Mouse (Mus musculus) midbrain, embryonic 11.5 days (tissue): ENCODE measurements at regions not wholly inside any gene's neighbourhood (a gene's known extent, or its start where the extent isn't known, plus 50 kb on each side); places are given as distances from the start of the nearest gene placed in this dataset.

Experiments used
- ATAC-seq: fragments of 200-750 bp; cut with Nextera tagmentation; 2 replicates; pipeline ENCODE4 v1.8.0; 2017; ENCODE audit warnings: moderate TSS enrichment, moderate library complexity; ENCODE audit not compliant: low FRiP score
- DNase-seq: peaks from one replicate; pipeline ENCODE4 v3.0.0; 2015; ENCODE audit warnings: low spot score; ENCODE audit errors: missing footprints
- H3K27ac ChIP-seq: fragments of 300-500 bp; sonication (generic); 2 replicates; pipeline ENCODE4 v1.5.1; 2014; ENCODE audit warnings: low read depth, low read length
- H3K27me3 ChIP-seq: fragments of 300-500 bp; sonication (generic); 2 replicates; pipeline ENCODE4 v1.6.1; 2014; ENCODE audit warnings: mild to moderate bottlenecking, low read length, moderate library complexity, mixed read lengths; ENCODE audit not compliant: control insufficient read depth, insufficient read depth
- H3K36me3 ChIP-seq: fragments of 300-500 bp; sonication (generic); 2 replicates; pipeline ENCODE4 v1.6.1; 2014; ENCODE audit warnings: mild to moderate bottlenecking, low read length, moderate library complexity, mixed read lengths; ENCODE audit not compliant: control insufficient read depth, insufficient read depth
- H3K4me1 ChIP-seq: fragments of 300-500 bp; sonication (generic); 2 replicates; pipeline ENCODE4 v1.6.1; 2014; ENCODE audit warnings: low read length; ENCODE audit not compliant: control insufficient read depth, insufficient read depth
- H3K4me2 ChIP-seq: fragments of 300-500 bp; sonication (generic); 2 replicates; pipeline ENCODE4 v1.6.1; 2014; ENCODE audit warnings: mild to moderate bottlenecking, moderate library complexity
- H3K4me3 ChIP-seq: fragments of 300-500 bp; sonication (generic); 2 replicates; pipeline ENCODE4 v1.5.1; 2014; ENCODE audit warnings: low read depth, low read length
- H3K9ac ChIP-seq: fragments of 300-500 bp; sonication (generic); 2 replicates; pipeline ENCODE4 v1.6.1; 2014; ENCODE audit warnings: low read length
- H3K9me3 ChIP-seq: fragments of 300-500 bp; sonication (generic); 2 replicates; pipeline ENCODE4 v1.6.1; 2016; ENCODE audit warnings: low read length; ENCODE audit not compliant: control insufficient read depth
- WGBS: fragments of 180-500 bp; shearing (Covaris S2); extraction: QIAGEN DNeasy Blood & Tissue Kit; methylation state at CpG from one replicate; pipeline ENCODE4 v1.1.7; 2014; 5-methylcytosine and 5-hydroxymethylcytosine counted together

- H3K9ac ChIP-seq: no peak overlapping the region
- no peak overlapping the region for H3K4me2 ChIP-seq
- no peaks in the 10 kb centered on the region for H3K27me3 ChIP-seq
- DNase-seq: no peak
- 72% methylated on average over 4 of the region's 4 CpGs for WGBS
- H3K36me3 ChIP-seq: no peaks in the 10 kb centered on the region
- H3K4me1 ChIP-seq: no peaks in the 10 kb centered on the region
- ATAC-seq: no peak
- H3K27ac ChIP-seq: no peak overlapping the region
- no peaks in the 10 kb centered on the region for H3K9me3 ChIP-seq
- H3K4me3 ChIP-seq: no peak overlapping the region
Observed at GRCm38 (mm10) chr8:115830012-115830662, 122.5 kb upstream of the Maf start.

DNA sequence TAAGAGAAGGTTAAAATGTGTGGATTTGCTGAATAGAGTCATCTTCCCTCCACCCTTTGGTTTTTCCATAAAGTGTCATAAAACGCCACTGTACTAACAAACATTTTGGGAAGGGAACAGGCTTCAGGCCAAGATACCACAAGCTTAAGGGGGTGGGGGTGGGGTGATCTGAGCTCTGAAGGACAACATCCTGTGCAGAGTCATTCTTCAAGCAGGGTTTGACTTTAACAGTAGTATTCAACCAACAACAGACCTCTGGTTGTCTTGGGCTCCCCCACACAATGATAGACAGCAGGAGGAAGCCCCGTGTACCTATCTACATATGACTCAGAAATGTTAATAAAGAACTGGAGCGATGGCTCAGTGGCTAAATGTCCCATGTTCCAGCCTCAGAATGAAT is 118.9 kb upstream of the Maf start:
- Histone ChIP-seq H3K4me1 (no peaks in the 10 kb centered on the region), H3K4me2 (no peak overlapping the region), H3K27ac (no peak overlapping the region), H3K4me3 (no peak overlapping the region), H3K9me3 (no peaks in the 10 kb centered on the region), H3K9ac (no peak overlapping the region), H3K27me3 (no peaks in the 10 kb centered on the region), H3K36me3 (no peaks in the 10 kb centered on the region)
- DNase-seq (no peak), ATAC-seq (no peak)
- WGBS: 83% methylated on average over 3 of the region's 3 CpGs

- Histone ChIP-seq H3K9me3 (no peaks in the 10 kb centered on the region), H3K4me1 (no peaks in the 10 kb centered on the region)
- WGBS: 84% methylated on average over 5 of the region's 5 CpGs
Observed at GRCm38 (mm10) chr8:115825899-115826502, 118.4 kb upstream of the Maf start.

GRCm38 (mm10) chr8:115824478-115824785 is 116.8 kb upstream of the Maf start:
- WGBS: 85% methylated on average over 6 of the region's 6 CpGs
- Histone ChIP-seq H3K27me3 (no peaks in the 10 kb centered on the region), H3K4me3 (no peak overlapping the region), H3K9me3 (no peaks in the 10 kb centered on the region), H3K27ac (no peak overlapping the region), H3K4me2 (no peak overlapping the region), H3K9ac (no peak overlapping the region), H3K4me1 (no peaks in the 10 kb centered on the region), H3K36me3 (no peaks in the 10 kb centered on the region)
- DNase-seq (no peak), ATAC-seq (no peak)

More at GRCm38 (mm10) chr8:115825899-115826502, 118.4 kb upstream of the Maf start:
- Histone ChIP-seq H3K27ac (no peak overlapping the region), H3K27me3 (no peaks in the 10 kb centered on the region), H3K4me3 (no peak overlapping the region), H3K9ac (no peak overlapping the region), H3K4me2 (no peak overlapping the region), H3K36me3 (no peaks in the 10 kb centered on the region)
- DNase-seq (no peak), ATAC-seq (no peak)

DNA sequence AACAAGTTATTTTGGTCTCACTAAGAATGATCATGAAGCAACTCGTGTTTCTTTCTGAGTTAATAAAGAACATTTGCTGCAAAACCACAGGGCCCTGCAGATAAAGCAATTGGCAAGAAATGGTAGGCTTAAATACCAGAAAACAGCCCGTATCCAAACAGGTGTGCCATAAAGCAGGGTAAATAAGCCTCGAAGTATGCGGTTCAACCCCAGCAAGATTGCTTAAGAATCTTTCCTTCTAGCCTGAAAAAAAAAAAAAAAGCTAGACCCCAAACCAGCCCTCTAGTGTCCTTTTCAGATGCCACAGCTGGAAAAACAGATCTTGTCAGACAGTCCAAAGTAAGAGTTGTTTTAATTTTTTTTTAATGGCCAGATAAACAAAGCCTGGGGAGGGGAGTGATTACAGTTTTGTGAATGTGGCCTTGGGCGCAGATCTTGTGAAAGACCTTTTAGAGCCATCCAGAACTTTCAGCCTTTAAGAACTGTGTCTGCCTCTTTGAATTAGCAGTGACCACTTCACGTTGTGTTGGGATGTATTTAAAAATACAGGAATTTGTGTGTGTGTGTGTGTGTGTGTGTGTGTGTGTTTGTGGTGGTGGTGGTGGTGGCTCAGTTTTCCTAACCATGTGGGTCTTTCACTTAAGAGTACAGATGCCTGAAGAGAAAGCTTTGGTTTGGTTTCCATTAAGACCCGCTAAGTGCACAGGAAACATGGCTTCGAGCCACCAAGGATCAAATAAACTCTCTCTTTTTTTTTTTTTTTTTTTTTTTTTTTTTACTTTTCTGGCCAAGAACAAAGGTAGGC is 116.3 kb upstream of the Maf start:
- H3K4me2 ChIP-seq: no peak overlapping the region
- no peak for ATAC-seq
- H3K27me3 ChIP-seq: no peaks in the 10 kb centered on the region
- H3K36me3 ChIP-seq: no peaks in the 10 kb centered on the region
- no peak overlapping the region for H3K27ac ChIP-seq
- WGBS: 79% methylated on average over 8 of the region's 8 CpGs
- no peaks in the 10 kb centered on the region for H3K4me1 ChIP-seq
- no peaks in the 10 kb centered on the region for H3K9me3 ChIP-seq
- H3K4me3 ChIP-seq: no peak overlapping the region
- DNase-seq: no peak
- no peak overlapping the region for H3K9ac ChIP-seq

DNA sequence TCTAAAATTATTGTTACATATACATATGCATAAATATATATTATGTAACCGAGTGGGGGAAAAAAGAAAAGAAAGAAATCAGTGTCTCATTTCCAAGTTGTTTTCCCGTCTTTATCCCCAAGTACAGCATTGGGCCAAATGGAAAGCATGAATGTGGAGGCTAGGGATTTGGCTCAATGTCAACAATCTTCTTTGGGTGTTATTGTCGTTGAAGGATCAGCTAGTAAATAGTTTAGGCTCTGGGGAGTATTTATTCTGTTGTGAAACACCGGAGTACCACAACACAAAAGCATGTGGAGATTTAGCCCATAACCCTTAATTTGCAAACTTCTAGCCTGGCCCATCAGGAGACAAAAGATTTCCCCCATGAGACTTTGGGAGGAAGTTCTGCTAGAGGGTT is 105.8 kb upstream of the Maf start:
- no peaks in the 10 kb centered on the region for H3K36me3 ChIP-seq
- no peak overlapping the region for H3K4me2 ChIP-seq
- no peak overlapping the region for H3K27ac ChIP-seq
- no peaks in the 10 kb centered on the region for H3K9me3 ChIP-seq
- H3K4me3 ChIP-seq: no peak overlapping the region
- no peaks in the 10 kb centered on the region for H3K27me3 ChIP-seq
- DNase-seq (no peak), ATAC-seq (no peak)
- WGBS: 72% methylated on average over 4 of the region's 4 CpGs
- no peaks in the 10 kb centered on the region for H3K4me1 ChIP-seq
- H3K9ac ChIP-seq: no peak overlapping the region

GRCm38 (mm10) chr8:115806579-115806978 is 99.0 kb upstream of the Maf start:
- Histone ChIP-seq H3K27me3 (no peaks in the 10 kb centered on the region), H3K4me1 (no peaks in the 10 kb centered on the region), H3K4me3 (no peak overlapping the region), H3K9me3 (no peaks in the 10 kb centered on the region), H3K36me3 (no peaks in the 10 kb centered on the region), H3K27ac (no peak overlapping the region), H3K9ac (no peak overlapping the region), H3K4me2 (no peak overlapping the region)
- 59% methylated on average over 9 of the region's 9 CpGs for WGBS
- peak; percentile 76 for DNase-seq
- no peak for ATAC-seq

- Histone ChIP-seq H3K9me3 (no peaks in the 10 kb centered on the region), H3K27ac (no peak overlapping the region), H3K27me3 (no peaks in the 10 kb centered on the region), H3K4me3 (no peak overlapping the region), H3K4me2 (no peak overlapping the region), H3K9ac (no peak overlapping the region), H3K4me1 (no peaks in the 10 kb centered on the region), H3K36me3 (no peaks in the 10 kb centered on the region)
- DNase-seq (peak; percentile 19), ATAC-seq (no peak)
- WGBS: 74% methylated on average over 6 of the region's 6 CpGs
Observed at GRCm38 (mm10) chr8:115806139-115806538, 98.5 kb upstream of the Maf start.

DNA sequence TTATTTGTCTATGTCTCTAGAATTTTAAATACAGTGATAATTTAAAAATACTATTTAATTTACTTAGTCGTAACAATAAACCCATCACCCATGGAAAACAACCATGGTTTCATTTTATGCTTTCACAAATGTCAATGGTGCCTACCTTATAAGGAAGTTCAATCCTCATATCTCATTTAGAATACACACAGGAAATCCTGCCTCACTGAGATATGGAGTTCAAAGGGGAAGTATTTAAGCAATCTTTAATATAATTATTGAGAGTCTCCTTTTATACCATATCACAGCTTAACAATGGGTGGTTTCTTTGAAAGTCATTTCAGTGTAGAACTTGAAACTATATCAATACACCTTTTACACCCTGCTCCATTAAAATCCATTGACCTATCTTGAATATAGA is 86.0 kb upstream of the Maf start:
- WGBS: 96% methylated on average over 1 of the region's 1 CpGs
- ATAC-seq: no peak

More for the DNA sequence above, 86.0 kb upstream of the Maf start:
- no peak overlapping the region for H3K4me2 ChIP-seq
- H3K4me3 ChIP-seq: no peak overlapping the region
- H3K36me3 ChIP-seq: no peaks in the 10 kb centered on the region
- H3K4me1 ChIP-seq: no peaks in the 10 kb centered on the region
- H3K27me3 ChIP-seq: no peaks in the 10 kb centered on the region
- H3K9ac ChIP-seq: no peak overlapping the region
- no peaks in the 10 kb centered on the region for H3K9me3 ChIP-seq
- no peak for DNase-seq
- H3K27ac ChIP-seq: no peak overlapping the region
